In the genomic region with DNA sequence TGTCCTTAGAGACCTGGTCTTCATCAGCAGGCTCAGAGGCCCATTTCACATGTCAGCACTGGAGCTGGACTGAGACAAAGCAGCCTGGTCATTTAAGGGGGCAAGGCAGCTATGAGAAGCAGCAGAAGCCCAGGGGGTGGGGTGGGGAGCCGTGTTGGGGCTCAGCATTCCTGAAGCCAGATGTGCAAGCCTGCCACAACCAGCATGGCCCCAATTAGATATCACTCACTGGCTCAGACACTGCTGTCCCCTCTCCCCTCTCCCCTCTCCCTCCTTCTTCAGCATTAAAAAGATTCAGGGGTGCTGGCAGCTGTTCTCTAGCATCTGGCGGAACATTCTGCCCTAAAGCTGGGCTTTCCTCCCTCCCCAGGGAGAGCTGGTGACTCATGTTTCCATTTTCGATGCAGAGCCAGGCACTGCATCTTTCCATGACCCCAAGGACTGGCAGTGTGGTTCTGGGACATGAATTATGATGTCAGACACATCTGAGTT, we compare ENCODE assay signal across 9 mouse cellular contexts. TPM values are rescaled to one million over a fixed set of nuclear protein-coding genes. Genes with fewer than 3 reads are reported as not detected.
DNase-seq lines count a peak whose midpoint lies in the region; ATAC-seq and TF ChIP-seq lines count a peak whose summit lies in the region.
"Had no signal": no experiment of that assay in that cellular context is flagged by ENCODE, and none has a peak within 500 bp of the region (broad histone marks: within the 10 kb centered on the region; RNA-seq: fewer than 3 reads in every experiment).

No protein-coding gene starts in this region.

- H3K36me3 ChIP-seq in limb, embryonic 14.5 days (ENCODE audit: control insufficient read depth, insufficient read depth, low read length), result no peaks in the 10 kb centered on the region
- no peaks in the 10 kb centered on the region for H3K36me3 ChIP-seq in hindbrain, embryonic 14.5 days (replicated peaks; ENCODE audit: control insufficient read depth, insufficient read depth)
- H3K36me3 ChIP-seq: liver, embryonic 15.5 days had no signal

- CTCF ChIA-PET in Patski (lab: Charles Lee), result interaction anchor here (0.8 to 1.0 kb wide), 3 partner anchors 21 to 34 kb away, joined by 3 read pairs; no protein-coding TSS in a partner anchor

- no peak overlapping the region; the same call in 1 of the 2 replicates for H3K27ac ChIP-seq in limb, embryonic 14.5 days (replicated peaks; ENCODE audit: low read depth, low read length)
- no peak overlapping the region for H3K27ac ChIP-seq in hindbrain, embryonic 14.5 days
- H3K27ac ChIP-seq: liver, embryonic 15.5 days had no signal

- in situ Hi-C loops in Patski (cut with MboI; ENCODE audit: low pct_unique_long_range_greater_than_20kb), result no loop called here

- ATAC-seq in Patski, result peak; percentile 6
- peak; percentile 80 for ATAC-seq in limb, embryonic 14.5 days (ENCODE audit: low FRiP score, low read depth)
- ATAC-seq in frontal cortex, adult (ENCODE audit: low TSS enrichment), result no peak
- ATAC-seq in hindbrain, embryonic 14.5 days (ENCODE audit: low FRiP score), result no peak

- POLR2A ChIA-PET in Patski (lab: Charles Lee), result interaction anchor here (1.0 to 2.3 kb wide), 3 partner anchors 22 to 39 kb away, joined by 4 to 7 read pairs (median 4); no protein-coding TSS in a partner anchor

- 0 out of 2 replicates have a peak overlapping the region, but pooled peaks have one; percentile 13 for H3K9ac ChIP-seq in limb, embryonic 14.5 days (ENCODE audit: low read depth, low read length, severe bottlenecking)
- H3K9ac ChIP-seq in hindbrain, embryonic 14.5 days, result no peak overlapping the region
- H3K9ac ChIP-seq: liver, embryonic 15.5 days had no signal

- WGBS in limb, embryonic 14.5 days, result 7% methylated on average over 3 of the region's 3 CpGs
- 44% methylated on average over 3 of the region's 3 CpGs for WGBS in hindbrain, embryonic 14.5 days

- no peak overlapping the region for H3K4me3 ChIP-seq in limb, embryonic 14.5 days (replicated peaks; ENCODE audit: low read length)
- H3K4me3 ChIP-seq in hindbrain, embryonic 14.5 days (replicated peaks; ENCODE audit: low read length), result no peak overlapping the region
- H3K4me3 ChIP-seq: liver, embryonic 15.5 days had no signal

- DNase-seq in 3T3-L1 (ENCODE audit: low read depth, low spot score) (peak; percentile 97), Patski (ENCODE audit: low read depth, low spot score) (no peak)
- DNase-seq in gastrocnemius, postnatal 36 days, result peak; percentile 66 to 89
- peak; percentile 86 for DNase-seq in limb, embryonic 14.5 days (ENCODE audit: low spot score)
- no peak for DNase-seq in right cerebral cortex, adult 2 months (ENCODE audit: low spot score in 2 of 2)
- no peak for DNase-seq in left cerebral cortex, postnatal 10 days (ENCODE audit: extremely low spot score in 1 of 2, low spot score in 2 of 2)
- no peak for DNase-seq in hindbrain, embryonic 14.5 days (ENCODE audit: low spot score)

- H3K4me2 ChIP-seq in limb, embryonic 14.5 days (replicated peaks; ENCODE audit: low read depth, low read length, severe bottlenecking), result no peak overlapping the region
- no peak overlapping the region for H3K4me2 ChIP-seq in hindbrain, embryonic 14.5 days (replicated peaks)
- H3K4me2 ChIP-seq: liver, embryonic 15.5 days had no signal

- H3K9me3 ChIP-seq in limb, embryonic 14.5 days (ENCODE audit: control insufficient read depth, low read length), result no peaks in the 10 kb centered on the region
- H3K9me3 ChIP-seq in hindbrain, embryonic 14.5 days (ENCODE audit: control insufficient read depth, low read length), result no peaks in the 10 kb centered on the region
- H3K9me3 ChIP-seq: liver, embryonic 15.5 days had no signal

- TF ChIP-seq POLR2A in limb, embryonic 14.5 days (IDR thresholded peaks at IDR 0.05; ENCODE audit: borderline replicate concordance, extremely low read depth, insufficient read depth, insufficient read length), result no peak

- intact Hi-C loops in gastrocnemius, postnatal 36 days (cut with DNase I), result no loop called here
- intact Hi-C loops in left cerebral cortex, postnatal 10 days (cut with DNase I), result no loop called here

- H3K4me1 ChIP-seq in limb, embryonic 14.5 days (ENCODE audit: control insufficient read depth, insufficient read depth, low read length), result peaks cover 17% of the 10 kb centered on the region
- H3K4me1 ChIP-seq in hindbrain, embryonic 14.5 days (replicated peaks; ENCODE audit: control insufficient read depth, insufficient read depth, low read length), result no peaks in the 10 kb centered on the region

- no peaks in the 10 kb centered on the region for H3K27me3 ChIP-seq in Patski
- H3K27me3 ChIP-seq in limb, embryonic 14.5 days (ENCODE audit: control insufficient read depth, insufficient read depth, low read length), result no peaks in the 10 kb centered on the region
- H3K27me3 ChIP-seq in hindbrain, embryonic 14.5 days (ENCODE audit: control insufficient read depth, insufficient read depth, low read length), result no peaks in the 10 kb centered on the region

- no peak for TF ChIP-seq CTCF in Patski (IDR thresholded peaks at IDR 0.05)

RNA-seq across cellular contexts. Expression of a gene that starts 30.7 kb away (rescaled TPM):
- polyA plus RNA-seq in Patski (2021), result 287 TPM
- total RNA-seq in gastrocnemius, postnatal 36 days (2021), result 10 to 100 TPM; 47.2 to 51.5 TPM
- polyA plus RNA-seq in limb, embryonic 14.5 days (2012; rRNA removed), result 222 and 267 TPM in 2 replicates
- 156 and 157 TPM in 2 replicates for polyA plus RNA-seq in limb, embryonic 14.5 days (2014; fragmentation: Nextera tagmentation; extraction: Ambion mirVana)
- 100 to 1,000 TPM; 170 to 171 TPM for total RNA-seq in left cerebral cortex, postnatal 10 days (2021)
- 110 and 119 TPM in 2 replicates for polyA plus RNA-seq in hindbrain, embryonic 14.5 days (2014; fragmentation: Nextera tagmentation; extraction: Ambion mirVana)

RNA-seq across cellular contexts. Expression of a gene that starts 31.3 kb away (rescaled TPM):
- 465 TPM for polyA plus RNA-seq in Patski (2021)
- total RNA-seq in gastrocnemius, postnatal 36 days (2021), result 100 to 1,000 TPM in 1 of 2 experiments, 10 to 100 TPM in 1; 74.6 to 112 TPM
- 29.6 and 45.2 TPM in 2 replicates for polyA plus RNA-seq in limb, embryonic 14.5 days (2012; rRNA removed)
- polyA plus RNA-seq in limb, embryonic 14.5 days (2014; fragmentation: Nextera tagmentation; extraction: Ambion mirVana), result 25.0 and 27.7 TPM in 2 replicates
- total RNA-seq in left cerebral cortex, postnatal 10 days (2021), result 10 to 100 TPM; 23.2 TPM
- 31.5 and 31.6 TPM in 2 replicates for polyA plus RNA-seq in hindbrain, embryonic 14.5 days (2014; fragmentation: Nextera tagmentation; extraction: Ambion mirVana)

Comparison
In these comparisons a context has a peak if more than half of its experiments do, and no peak if none do; other contexts are left out.
1. DNase-seq: peak in 3T3-L1 (single experiment), gastrocnemius, postnatal 36 days (2 of 2) and limb, embryonic 14.5 days (single experiment); none in Patski (single experiment), right cerebral cortex, adult 2 months (0 of 2), left cerebral cortex, postnatal 10 days (0 of 2) and hindbrain, embryonic 14.5 days (single experiment).
2. ATAC-seq: peak in Patski (single experiment) and limb, embryonic 14.5 days (single experiment); none in frontal cortex, adult (single experiment) and hindbrain, embryonic 14.5 days (single experiment).
3. RNA of a gene that starts 31.3 kb away (polyA plus RNA-seq): 465 TPM in Patski (single experiment); 31.5 to 31.6 TPM in hindbrain, embryonic 14.5 days and 25.0 to 45.2 TPM in limb, embryonic 14.5 days; every median in the first group is over 10 times any median in the second.